Mouse (Mus musculus) retina, postnatal 7 days (tissue): ENCODE measurements around the gene Kdm5c.
"Not testable (repeated sequence)": the region's sequence is repeated elsewhere in the genome, so short reads cannot be mapped to it uniquely, and the experiment has no call there.

Experiments
- DNase-seq: peaks from one replicate; pipeline ENCODE4 v3.0.0-alpha.2; 2012; ENCODE audit warnings: low read depth, low spot score

Kdm5c gene

DNA sequence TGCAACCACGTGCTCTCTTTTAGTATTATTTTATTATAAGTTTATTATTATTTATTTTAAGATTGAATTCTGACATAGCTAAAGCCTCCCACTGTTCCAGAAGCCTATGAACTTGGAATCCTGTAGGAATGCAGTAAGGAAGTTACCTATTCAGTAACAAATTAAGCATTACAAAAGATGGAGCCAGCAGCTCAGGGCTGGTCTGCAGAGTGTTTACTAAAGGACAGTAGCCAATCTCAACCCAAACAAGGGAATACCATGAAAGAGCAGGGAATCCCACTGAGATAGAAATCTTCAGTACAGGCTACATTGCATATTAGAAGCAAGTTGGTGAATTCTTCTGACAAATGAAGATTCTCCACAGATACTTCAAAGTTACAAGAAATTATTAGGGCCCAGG is 54.2 kb downstream of the Kdm5c start:
- not testable (repeated sequence) for DNase-seq

- DNase-seq: no peak
These were observed 73.4 kb downstream of the Kdm5c start for GRCm38 (mm10) chrX:152306224-152306623.

- no peak for DNase-seq
These were observed 74.6 kb downstream of the Kdm5c start for GRCm38 (mm10) chrX:152307371-152307770.

- no peak for DNase-seq
These were observed 75.1 kb downstream of the Kdm5c start for GRCm38 (mm10) chrX:152307942-152308341.

GRCm38 (mm10) chrX:152320535-152320934 is 87.7 kb downstream of the Kdm5c start:
- no peak for DNase-seq

DNA sequence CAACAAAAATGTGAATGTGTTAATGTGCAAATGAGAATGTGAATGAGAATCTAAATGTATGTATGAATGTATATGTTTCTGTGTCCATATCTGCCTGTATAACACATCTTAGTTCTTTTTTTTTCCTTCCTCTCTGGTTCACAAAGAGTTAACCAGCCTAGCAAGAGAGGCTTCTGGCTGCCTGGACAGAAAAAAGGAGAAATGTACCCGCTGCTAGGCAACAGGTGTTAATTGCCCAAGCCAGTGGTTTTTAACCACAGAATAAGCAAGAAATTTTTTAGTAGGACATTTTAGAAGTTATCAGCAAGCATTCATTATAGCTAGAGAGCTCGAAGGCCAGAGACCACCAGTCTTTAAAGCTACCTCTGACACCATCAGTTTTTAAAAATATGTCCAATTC is 90.0 kb downstream of the Kdm5c start:
- DNase-seq: no peak

DNA sequence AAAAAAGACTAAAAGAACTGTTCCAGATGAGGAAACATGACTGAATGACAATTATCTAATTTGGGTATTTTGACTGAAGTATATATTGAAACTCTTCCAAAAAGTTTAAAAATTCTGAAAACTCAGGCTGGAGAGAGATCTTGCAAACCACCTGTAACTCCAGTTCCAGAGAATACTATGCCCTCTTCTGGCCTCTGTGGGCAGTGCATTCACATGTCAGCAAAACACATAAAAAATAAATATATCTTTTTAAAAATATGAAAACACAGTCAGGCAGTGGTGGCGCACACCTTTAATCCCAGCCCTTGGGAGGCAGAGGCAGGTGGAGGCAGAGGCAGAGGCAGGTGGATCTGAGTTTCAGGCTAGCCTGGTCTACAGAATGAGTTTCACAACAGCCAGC is 90.8 kb downstream of the Kdm5c start:
- no peak for DNase-seq
